Mouse (Mus musculus) stomach, postnatal 0 days (tissue): Measurements from ENCODE around the gene Shh. TPM values are rescaled to one million over a fixed set of nuclear protein-coding genes. Genes with fewer than 3 reads are reported as not detected.
A peak's percentile ranks its signal among the peaks of the same experiment; 100 is the strongest.

ENCODE experiments used
- ATAC-seq: fragments of 200-750 bp; cut with Nextera tagmentation; 2 replicates; pipeline ENCODE4 v1.8.0; 2017; ENCODE audit not compliant: low FRiP score, low TSS enrichment
- DNase-seq: peaks from one replicate; pipeline ENCODE4 v3.0.0-alpha.2; 2016; ENCODE audit warnings: low spot score
- H3K27ac ChIP-seq: fragments of 300-500 bp; sonication (generic); replicated peaks from 2 replicates; pipeline ENCODE4 v1.5.1; 2014; ENCODE audit warnings: mild to moderate bottlenecking, control low read depth
- H3K27me3 ChIP-seq: fragments of 300-500 bp; sonication (generic); 2 replicates; pipeline ENCODE4 v1.6.1; 2014; ENCODE audit warnings: low read length; ENCODE audit not compliant: control insufficient read depth, insufficient read depth
- H3K36me3 ChIP-seq: fragments of 300-500 bp; sonication (generic); 2 replicates; pipeline ENCODE4 v1.6.1; 2014; ENCODE audit warnings: low read length, mixed read lengths; ENCODE audit not compliant: control insufficient read depth, insufficient read depth
- H3K4me1 ChIP-seq: fragments of 300-500 bp; sonication (generic); replicated peaks from 2 replicates; pipeline ENCODE4 v1.6.1; 2014; ENCODE audit warnings: antibody characterized with exemption; ENCODE audit not compliant: control insufficient read depth, insufficient read depth
- H3K4me2 ChIP-seq: fragments of 300-500 bp; sonication (generic); replicated peaks from 2 replicates; pipeline ENCODE4 v1.6.1; 2014; ENCODE audit warnings: low read depth, mild to moderate bottlenecking, control low read depth, moderate library complexity
- H3K4me3 ChIP-seq: fragments of 300-500 bp; sonication (generic); 2 replicates; pipeline ENCODE4 v1.5.1; 2014; ENCODE audit warnings: low read depth, low read length, control low read depth
- H3K9ac ChIP-seq: fragments of 300-500 bp; sonication (generic); 2 replicates; pipeline ENCODE4 v1.6.1; 2014; ENCODE audit warnings: mild to moderate bottlenecking, low read length, control low read depth, mixed read lengths
- H3K9me3 ChIP-seq: fragments of 300-500 bp; sonication (generic); 2 replicates; pipeline ENCODE4 v1.6.1; 2016; ENCODE audit warnings: low read length; ENCODE audit not compliant: control insufficient read depth
- CTCF ChIP-seq: IDR thresholded peaks from 2 replicates; pipeline ENCODE4 v1.5.1; 2016; ENCODE audit warnings: antibody characterized with exemption, low read depth, mild to moderate bottlenecking, moderate library complexity
- EP300 ChIP-seq: optimal IDR thresholded peaks from 2 replicates; pipeline ENCODE3; 2016; ENCODE audit warnings: antibody characterized with exemption
- WGBS: fragments of 180-500 bp; shearing (Covaris S2); extraction: QIAGEN DNeasy Blood & Tissue Kit; methylation state at CpG from one replicate; pipeline ENCODE4 v1.1.7; 2014; 5-methylcytosine and 5-hydroxymethylcytosine counted together
- polyA plus RNA-seq: library from polyadenylated mRNA; unstranded; fragments of >200 nt; fragmentation: Nextera tagmentation; extraction: Ambion mirVana; gene quantifications from 2 replicates; pipeline ENCODE4 v1.2.1, GENCODE M21; 2015

Shh gene
- polyA plus RNA-seq, 1 experiment from 2014 or later: 4.6 TPM

GRCm38 (mm10) chr5:28465526-28465925 is 1.5 kb downstream of the Shh start:
- DNase-seq (no peak), ATAC-seq (no peak)
- no peaks in the 10 kb centered on the region for H3K9me3 ChIP-seq
- peak overlapping the region; percentile 51 for H3K4me3 ChIP-seq
- peak overlapping the region; percentile 56 for H3K27ac ChIP-seq
- WGBS: under 1% methylated on average over 18 of the region's 18 CpGs
- H3K4me1 ChIP-seq: no peaks in the 10 kb centered on the region
- H3K27me3 ChIP-seq: peaks cover under 1% of the 10 kb centered on the region; the same call in 1 of the 2 replicates
- H3K36me3 ChIP-seq: no peaks in the 10 kb centered on the region
- TF ChIP-seq EP300 (no peak), CTCF (no peak)
- peak overlapping the region; percentile 75 for H3K4me2 ChIP-seq
- H3K9ac ChIP-seq: peak overlapping the region; percentile 54

GRCm38 (mm10) chr5:28465099-28465406 is 2.0 kb downstream of the Shh start:
- Histone ChIP-seq H3K4me2 (peak overlapping the region; percentile 75), H3K4me1 (no peaks in the 10 kb centered on the region), H3K9ac (peak overlapping the region; percentile 54), H3K9me3 (no peaks in the 10 kb centered on the region), H3K4me3 (peak overlapping the region; percentile 51), H3K27ac (peak overlapping the region; percentile 49; the same call in 1 of the 2 replicates), H3K36me3 (no peaks in the 10 kb centered on the region), H3K27me3 (peaks cover 2% of the 10 kb centered on the region; the same call in 1 of the 2 replicates)
- TF ChIP-seq EP300 (no peak), CTCF (no peak)
- 2% methylated on average over 28 of the region's 29 CpGs for WGBS
- peak; percentile 53 for DNase-seq
- ATAC-seq: no peak

- Histone ChIP-seq H3K4me3 (peak overlapping the region; percentile 51), H3K27ac (peak overlapping the region; percentile 49), H3K9ac (peak overlapping the region; percentile 54), H3K4me2 (peak overlapping the region; percentile 75), H3K36me3 (no peaks in the 10 kb centered on the region), H3K4me1 (0 out of 2 replicates have a peak, but pooled peaks cover 2% of the 10 kb centered on the region), H3K27me3 (peaks cover 7% of the 10 kb centered on the region; the same call in 1 of the 2 replicates), H3K9me3 (no peaks in the 10 kb centered on the region)
- peak; percentile 38 for ATAC-seq
- DNase-seq: peak; percentile 69
- TF ChIP-seq EP300 (no peak), CTCF (no peak)
- WGBS: under 1% methylated on average over 67 of the region's 76 CpGs
Measured at GRCm38 (mm10) chr5:28464361-28465098, 2.5 kb downstream of the Shh start.

GRCm38 (mm10) chr5:28463656-28464055 is 3.4 kb downstream of the Shh start:
- H3K27ac ChIP-seq: peak overlapping the region; percentile 49; the same call in 1 of the 2 replicates
- H3K36me3 ChIP-seq: no peaks in the 10 kb centered on the region
- DNase-seq (peak; percentile 41), ATAC-seq (no peak)
- 0 out of 2 replicates have a peak, but pooled peaks cover 2% of the 10 kb centered on the region for H3K4me1 ChIP-seq
- TF ChIP-seq CTCF (no peak), EP300 (no peak)
- H3K27me3 ChIP-seq: peaks cover 9% of the 10 kb centered on the region; the same call in 1 of the 2 replicates
- peak overlapping the region; percentile 75 for H3K4me2 ChIP-seq
- no peaks in the 10 kb centered on the region for H3K9me3 ChIP-seq
- WGBS: 4% methylated on average over 10 of the region's 10 CpGs
- H3K4me3 ChIP-seq: peak overlapping the region; percentile 51
- H3K9ac ChIP-seq: no peak overlapping the region

- H3K27ac ChIP-seq: 0 out of 2 replicates have a peak overlapping the region, but pooled peaks have one; percentile 49
Measured at GRCm38 (mm10) chr5:28462741-28463590, 4.1 kb downstream of the Shh start.

More at GRCm38 (mm10) chr5:28462741-28463590, 4.1 kb downstream of the Shh start:
- WGBS: 11% methylated on average over 33 of the region's 33 CpGs
- TF ChIP-seq EP300: no peak
- TF ChIP-seq CTCF: no peak
- Histone ChIP-seq H3K27me3 (peaks cover 10% of the 10 kb centered on the region; the same call in 1 of the 2 replicates), H3K4me2 (peak overlapping the region; percentile 75), H3K4me1 (0 out of 2 replicates have a peak, but pooled peaks cover 2% of the 10 kb centered on the region), H3K4me3 (peak overlapping the region; percentile 51; the same call in 1 of the 2 replicates), H3K36me3 (no peaks in the 10 kb centered on the region), H3K9me3 (no peaks in the 10 kb centered on the region), H3K9ac (no peak overlapping the region)
- ATAC-seq (no peak), DNase-seq (peak; percentile 41)
